Mouse (Mus musculus) hindbrain, embryonic 15.5 days (tissue): ENCODE data around the gene Runx1. TPM values are rescaled to one million over a fixed set of nuclear protein-coding genes. Genes with fewer than 3 reads are reported as not detected.

ENCODE experiments used
- ATAC-seq: fragments of 200-750 bp; cut with Nextera tagmentation; 2 replicates; pipeline ENCODE4 v1.8.0; 2017; ENCODE audit warnings: low read depth, moderate number of reproducible peaks, moderate TSS enrichment; ENCODE audit not compliant: low FRiP score
- H3K27ac ChIP-seq: fragments of 300-500 bp; sonication (generic); replicated peaks from 2 replicates; pipeline ENCODE4 v1.5.1; 2015; ENCODE audit warnings: mild to moderate bottlenecking, inconsistent platforms
- H3K27me3 ChIP-seq: fragments of 300-500 bp; sonication (generic); 2 replicates; pipeline ENCODE4 v1.6.1; 2015; ENCODE audit warnings: control low read depth, inconsistent platforms
- H3K36me3 ChIP-seq: fragments of 300-500 bp; sonication (generic); 2 replicates; pipeline ENCODE4 v1.6.1; 2015; ENCODE audit warnings: control low read depth, inconsistent platforms
- H3K4me1 ChIP-seq: fragments of 300-500 bp; sonication (generic); replicated peaks from 2 replicates; pipeline ENCODE4 v1.6.1; 2015; ENCODE audit warnings: control low read depth, inconsistent platforms
- H3K4me2 ChIP-seq: fragments of 300-500 bp; sonication (generic); 2 replicates; pipeline ENCODE4 v1.6.1; 2015; ENCODE audit warnings: moderate library complexity, mild to moderate bottlenecking, inconsistent platforms
- H3K4me3 ChIP-seq: fragments of 300-500 bp; sonication (generic); 2 replicates; pipeline ENCODE4 v1.5.1; 2015; ENCODE audit warnings: mild to moderate bottlenecking, inconsistent platforms
- H3K9ac ChIP-seq: fragments of 300-500 bp; sonication (generic); 2 replicates; pipeline ENCODE4 v1.6.1; 2015; ENCODE audit warnings: inconsistent platforms
- H3K9me3 ChIP-seq: fragments of 300-500 bp; sonication (generic); 2 replicates; pipeline ENCODE4 v1.6.1; 2016; ENCODE audit warnings: control low read depth, inconsistent platforms
- WGBS: fragments of 180-500 bp; shearing (Covaris S2); methylation state at CpG from one replicate; pipeline ENCODE4 v1.1.7; 2015; 5-methylcytosine and 5-hydroxymethylcytosine counted together
- polyA plus RNA-seq: library from polyadenylated mRNA; unstranded; fragments of >200 nt; fragmentation: Nextera tagmentation; extraction: Ambion mirVana; gene quantifications from 2 replicates; pipeline ENCODE4 v1.2.1, GENCODE M21; 2015

Runx1 gene
- polyA plus RNA-seq, 1 experiment from 2014 or later: 1.1 TPM

GRCm38 (mm10) chr16:92852276-92852675, 26.3 kb upstream of the Runx1 start:
- H3K36me3 ChIP-seq: no peaks in the 10 kb centered on the region
- ATAC-seq: no peak
- H3K27ac ChIP-seq: no peak overlapping the region
- H3K4me2 ChIP-seq: no peak overlapping the region
- no peaks in the 10 kb centered on the region for H3K27me3 ChIP-seq
- no peaks in the 10 kb centered on the region for H3K4me1 ChIP-seq
- 92% methylated on average over 6 of the region's 6 CpGs for WGBS
- no peaks in the 10 kb centered on the region for H3K9me3 ChIP-seq
- H3K4me3 ChIP-seq: no peak overlapping the region
- H3K9ac ChIP-seq: no peak overlapping the region

- Histone ChIP-seq H3K27me3 (no peaks in the 10 kb centered on the region), H3K9ac (no peak overlapping the region), H3K9me3 (no peaks in the 10 kb centered on the region), H3K27ac (no peak overlapping the region), H3K4me1 (no peaks in the 10 kb centered on the region), H3K4me2 (no peak overlapping the region), H3K4me3 (no peak overlapping the region), H3K36me3 (no peaks in the 10 kb centered on the region)
- WGBS: 59% methylated on average over 3 of the region's 3 CpGs
- no peak for ATAC-seq
These were observed 24.5 kb upstream of the Runx1 start for GRCm38 (mm10) chr16:92850416-92850815.

GRCm38 (mm10) chr16:92847762-92848300, 21.9 kb upstream of the Runx1 start:
- Histone ChIP-seq H3K9ac (no peak overlapping the region), H3K36me3 (no peaks in the 10 kb centered on the region), H3K4me2 (no peak overlapping the region), H3K9me3 (no peaks in the 10 kb centered on the region), H3K4me1 (no peaks in the 10 kb centered on the region), H3K4me3 (no peak overlapping the region), H3K27ac (no peak overlapping the region), H3K27me3 (no peaks in the 10 kb centered on the region)
- 66% methylated on average over 3 of the region's 3 CpGs for WGBS
- no peak for ATAC-seq

- H3K27ac ChIP-seq: no peak overlapping the region
- ATAC-seq: no peak
- no peak overlapping the region for H3K9ac ChIP-seq
- H3K4me1 ChIP-seq: no peaks in the 10 kb centered on the region
- peak overlapping the region; percentile 2; the same call in 1 of the 2 replicates for H3K4me2 ChIP-seq
- no peaks in the 10 kb centered on the region for H3K27me3 ChIP-seq
- no peak overlapping the region for H3K4me3 ChIP-seq
- no peaks in the 10 kb centered on the region for H3K36me3 ChIP-seq
- H3K9me3 ChIP-seq: no peaks in the 10 kb centered on the region
- 56% methylated on average over 26 of the region's 26 CpGs for WGBS
These were observed 19.6 kb upstream of the Runx1 start for GRCm38 (mm10) chr16:92845244-92846225.

GRCm38 (mm10) chr16:92838709-92839108, 12.8 kb upstream of the Runx1 start:
- Histone ChIP-seq H3K9ac (no peak overlapping the region), H3K27ac (no peak overlapping the region), H3K4me3 (no peak overlapping the region), H3K36me3 (no peaks in the 10 kb centered on the region), H3K4me1 (no peaks in the 10 kb centered on the region), H3K9me3 (no peaks in the 10 kb centered on the region), H3K27me3 (no peaks in the 10 kb centered on the region), H3K4me2 (no peak overlapping the region)
- ATAC-seq: no peak

- Histone ChIP-seq H3K4me1 (0 out of 2 replicates have a peak, but pooled peaks cover 8% of the 10 kb centered on the region), H3K27ac (no peak overlapping the region), H3K36me3 (no peaks in the 10 kb centered on the region), H3K27me3 (no peaks in the 10 kb centered on the region), H3K9me3 (no peaks in the 10 kb centered on the region), H3K4me2 (no peak overlapping the region), H3K9ac (no peak overlapping the region), H3K4me3 (no peak overlapping the region)
- whole genome bisulfite sequencing: 92% methylated on average over 2 of the region's 2 CpGs
- ATAC-seq: no peak
These were observed 5.4 kb upstream of the Runx1 start for GRCm38 (mm10) chr16:92831341-92831740.

- 38% methylated on average over 14 of the region's 14 CpGs for WGBS
- no peaks in the 10 kb centered on the region for H3K27me3 ChIP-seq
- H3K9me3 ChIP-seq: no peaks in the 10 kb centered on the region
- H3K4me2 ChIP-seq: no peak overlapping the region
- no peaks in the 10 kb centered on the region for H3K36me3 ChIP-seq
- H3K4me3 ChIP-seq: no peak overlapping the region
- ATAC-seq: no peak
- H3K9ac ChIP-seq: no peak overlapping the region
- no peak overlapping the region for H3K27ac ChIP-seq
- H3K4me1 ChIP-seq: 0 out of 2 replicates have a peak, but pooled peaks cover 8% of the 10 kb centered on the region
These were observed 4.5 kb upstream of the Runx1 start for GRCm38 (mm10) chr16:92830479-92830878.

- no peak overlapping the region for H3K27ac ChIP-seq
- no peaks in the 10 kb centered on the region for H3K27me3 ChIP-seq
- no peak for ATAC-seq
- no peaks in the 10 kb centered on the region for H3K36me3 ChIP-seq
- no peak overlapping the region for H3K4me2 ChIP-seq
- H3K4me3 ChIP-seq: no peak overlapping the region
- WGBS: 60% methylated on average over 8 of the region's 8 CpGs
- 0 out of 2 replicates have a peak, but pooled peaks cover 11% of the 10 kb centered on the region for H3K4me1 ChIP-seq
- H3K9ac ChIP-seq: no peak overlapping the region
- no peaks in the 10 kb centered on the region for H3K9me3 ChIP-seq
These were observed 2.4 kb upstream of the Runx1 start for GRCm38 (mm10) chr16:92828308-92828862.

- H3K9ac ChIP-seq: no peak overlapping the region
- no peak for ATAC-seq
- H3K27me3 ChIP-seq: no peaks in the 10 kb centered on the region
- H3K4me2 ChIP-seq: no peak overlapping the region
- H3K4me1 ChIP-seq: 0 out of 2 replicates have a peak, but pooled peaks cover 12% of the 10 kb centered on the region
- no peak overlapping the region for H3K4me3 ChIP-seq
- H3K36me3 ChIP-seq: no peaks in the 10 kb centered on the region
- no peak overlapping the region for H3K27ac ChIP-seq
- H3K9me3 ChIP-seq: no peaks in the 10 kb centered on the region
- WGBS: 70% methylated on average over 7 of the region's 7 CpGs
These were observed 1.8 kb upstream of the Runx1 start for GRCm38 (mm10) chr16:92827663-92828307.

- WGBS: 83% methylated on average over 6 of the region's 6 CpGs
- Histone ChIP-seq H3K9ac (no peak overlapping the region), H3K4me2 (no peak overlapping the region)
These were observed 734 bp upstream of the Runx1 start for GRCm38 (mm10) chr16:92826683-92827082.

GRCm38 (mm10) chr16:92825204-92825843, 625 bp downstream of the Runx1 start:
- H3K27me3 ChIP-seq: no peaks in the 10 kb centered on the region
- H3K4me3 ChIP-seq: no peak overlapping the region
- no peak overlapping the region for H3K9ac ChIP-seq
- ATAC-seq: no peak
- H3K4me2 ChIP-seq: no peak overlapping the region
- H3K4me1 ChIP-seq: peaks cover 13% of the 10 kb centered on the region; the same call in 1 of the 2 replicates
- no peak overlapping the region for H3K27ac ChIP-seq
- H3K36me3 ChIP-seq: no peaks in the 10 kb centered on the region
- 89% methylated on average over 18 of the region's 18 CpGs for WGBS
- no peaks in the 10 kb centered on the region for H3K9me3 ChIP-seq

More at GRCm38 (mm10) chr16:92826683-92827082, 734 bp upstream of the Runx1 start:
- peaks cover 18% of the 10 kb centered on the region; the same call in 1 of the 2 replicates for H3K4me1 ChIP-seq
- no peak for ATAC-seq
- H3K27ac ChIP-seq: no peak overlapping the region
- H3K36me3 ChIP-seq: no peaks in the 10 kb centered on the region
- H3K9me3 ChIP-seq: no peaks in the 10 kb centered on the region
- no peaks in the 10 kb centered on the region for H3K27me3 ChIP-seq
- no peak overlapping the region for H3K4me3 ChIP-seq
